Mouse (Mus musculus) heart, embryonic 11.5 days (tissue): Measurements from ENCODE around the gene Mtmr12. TPM values are rescaled to one million over a fixed set of nuclear protein-coding genes. Genes with fewer than 3 reads are reported as not detected.
A peak's percentile ranks its signal among the peaks of the same experiment; 100 is the strongest.

Source experiments
- ATAC-seq: fragments of 200-750 bp; cut with Nextera tagmentation; replicated peaks from 2 replicates; pipeline ENCODE4 v1.8.0; 2017; ENCODE audit warnings: moderate library complexity; ENCODE audit not compliant: insufficient number of reproducible peaks, low FRiP score, low TSS enrichment
- H3K27ac ChIP-seq: fragments of 300-500 bp; sonication (generic); 2 replicates; pipeline ENCODE4 v1.5.1; 2014; ENCODE audit warnings: mild to moderate bottlenecking, low read depth, low read length
- H3K27me3 ChIP-seq: fragments of 300-500 bp; sonication (generic); 2 replicates; pipeline ENCODE4 v1.6.1; 2014; ENCODE audit warnings: mild to moderate bottlenecking, low read length, mixed read lengths; ENCODE audit not compliant: control insufficient read depth, insufficient read depth
- H3K36me3 ChIP-seq: fragments of 300-500 bp; sonication (generic); 2 replicates; pipeline ENCODE4 v1.6.1; 2014; ENCODE audit warnings: mild to moderate bottlenecking, low read length, moderate library complexity, mixed read lengths; ENCODE audit not compliant: control insufficient read depth, insufficient read depth
- H3K4me1 ChIP-seq: fragments of 300-500 bp; sonication (generic); 2 replicates; pipeline ENCODE4 v1.6.1; 2014; ENCODE audit warnings: low read length; ENCODE audit not compliant: control insufficient read depth, insufficient read depth
- H3K4me2 ChIP-seq: fragments of 300-500 bp; sonication (generic); 2 replicates; pipeline ENCODE4 v1.6.1; 2014; ENCODE audit warnings: mild to moderate bottlenecking, moderate library complexity
- H3K4me3 ChIP-seq: fragments of 300-500 bp; sonication (generic); 2 replicates; pipeline ENCODE4 v1.5.1; 2014; ENCODE audit warnings: low read depth, low read length
- H3K9ac ChIP-seq: fragments of 300-500 bp; sonication (generic); 2 replicates; pipeline ENCODE4 v1.6.1; 2014; ENCODE audit warnings: mild to moderate bottlenecking, low read depth, low read length, moderate library complexity
- H3K9me3 ChIP-seq: fragments of 300-500 bp; sonication (generic); replicated peaks from 2 replicates; pipeline ENCODE4 v1.6.1; 2016; ENCODE audit warnings: low read length; ENCODE audit not compliant: control insufficient read depth
- WGBS: fragments of 180-500 bp; shearing (Covaris S2); extraction: QIAGEN DNeasy Blood & Tissue Kit; methylation state at CpG from one replicate; pipeline ENCODE4 v1.1.7; 2014; ENCODE audit not compliant: insufficient replicate concordance; 5-methylcytosine and 5-hydroxymethylcytosine counted together
- polyA plus RNA-seq: library from polyadenylated mRNA; unstranded; fragments of >200 nt; fragmentation: Nextera tagmentation; extraction: Ambion mirVana; gene quantifications from 2 replicates; pipeline ENCODE4 v1.2.1, GENCODE M21; 2014

Gene Mtmr12
- polyA plus RNA-seq, 1 experiment from 2014 or later, result 15.5 TPM

DNA sequence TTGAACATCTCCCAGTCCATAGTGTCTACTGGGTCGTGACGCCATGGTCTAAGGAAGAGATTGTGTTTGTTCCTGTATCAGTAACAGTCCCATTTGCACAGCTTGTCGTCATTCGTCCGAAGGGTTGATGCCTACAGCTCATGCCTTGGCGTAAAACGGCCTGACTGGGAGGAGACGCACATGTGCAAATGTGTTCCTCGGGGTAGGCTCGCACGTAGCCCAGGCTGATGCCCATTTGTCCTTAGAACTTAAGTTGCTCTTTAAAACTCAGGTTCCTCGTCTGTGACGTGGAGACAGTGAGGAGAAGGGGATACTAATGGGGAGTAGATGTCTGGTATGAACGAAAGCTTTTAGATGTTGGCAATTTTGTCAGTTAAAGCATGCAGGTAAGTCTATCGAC is 22.1 kb downstream of the Mtmr12 start:
- Histone ChIP-seq H3K27me3 (no peaks in the 10 kb centered on the region), H3K27ac (no peak overlapping the region), H3K36me3 (no peaks in the 10 kb centered on the region), H3K4me2 (no peak overlapping the region), H3K4me1 (peaks cover 47% of the 10 kb centered on the region), H3K9ac (no peak overlapping the region), H3K4me3 (no peak overlapping the region), H3K9me3 (no peaks in the 10 kb centered on the region)
- 91% methylated on average over 15 of the region's 15 CpGs for WGBS
- no peak for ATAC-seq

GRCm38 (mm10) chr15:12227355-12227754 is 22.5 kb downstream of the Mtmr12 start:
- H3K4me3 ChIP-seq, result no peak overlapping the region
- no peaks in the 10 kb centered on the region for H3K36me3 ChIP-seq
- no peak overlapping the region for H3K4me2 ChIP-seq
- 0 out of 2 replicates have a peak overlapping the region, but pooled peaks have one; percentile 10 for H3K27ac ChIP-seq
- H3K9ac ChIP-seq, result no peak overlapping the region
- H3K9me3 ChIP-seq, result no peaks in the 10 kb centered on the region
- no peaks in the 10 kb centered on the region for H3K27me3 ChIP-seq
- WGBS, result 64% methylated on average over 4 of the region's 4 CpGs
- ATAC-seq, result no peak
- H3K4me1 ChIP-seq, result peaks cover 46% of the 10 kb centered on the region

DNA sequence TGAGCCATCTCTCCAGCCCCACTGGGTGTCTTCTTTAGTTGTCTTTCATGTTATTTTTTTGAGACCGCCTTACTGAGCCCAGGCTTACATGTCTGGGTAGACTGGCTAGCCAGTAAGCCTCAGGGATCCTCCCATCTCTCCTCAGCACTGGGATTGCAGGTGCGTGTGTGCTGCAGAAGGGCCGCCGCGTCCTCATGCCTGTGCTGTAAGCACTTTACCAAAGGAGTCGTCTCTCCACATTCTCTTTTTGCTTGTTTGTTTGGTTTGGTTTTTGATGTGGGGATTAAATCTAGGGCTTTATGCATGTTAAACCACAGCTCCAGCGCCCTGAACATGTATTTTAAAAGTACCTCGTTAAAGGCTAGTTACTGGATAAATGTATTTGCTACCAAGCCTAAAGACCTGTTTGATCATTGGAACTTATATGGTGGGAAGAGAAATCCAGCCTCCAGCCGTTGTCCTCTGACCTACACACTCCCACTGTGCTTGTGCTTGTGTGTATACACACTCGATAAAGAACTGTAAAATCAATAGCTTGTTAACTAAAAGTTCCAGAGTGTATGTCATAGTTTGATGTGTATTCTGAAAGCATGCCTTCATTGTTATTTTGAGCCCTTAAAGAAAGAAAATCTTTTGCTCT is 24.9 kb downstream of the Mtmr12 start:
- no peak overlapping the region for H3K4me3 ChIP-seq
- ATAC-seq, result no peak
- 0 out of 2 replicates have a peak, but pooled peaks cover 4% of the 10 kb centered on the region for H3K36me3 ChIP-seq
- 73% methylated on average over 10 of the region's 10 CpGs for WGBS
- H3K9ac ChIP-seq, result no peak overlapping the region
- peaks cover 40% of the 10 kb centered on the region for H3K4me1 ChIP-seq
- peak overlapping the region; percentile 10 for H3K27ac ChIP-seq
- no peaks in the 10 kb centered on the region for H3K9me3 ChIP-seq
- no peak overlapping the region for H3K4me2 ChIP-seq
- no peaks in the 10 kb centered on the region for H3K27me3 ChIP-seq

- WGBS, result 50% methylated on average over 12 of the region's 12 CpGs
- H3K27me3 ChIP-seq, result no peaks in the 10 kb centered on the region
- no peak overlapping the region for H3K4me3 ChIP-seq
- no peak overlapping the region; the same call in 1 of the 2 replicates for H3K4me2 ChIP-seq
- H3K4me1 ChIP-seq, result peaks cover 35% of the 10 kb centered on the region
- no peak overlapping the region for H3K9ac ChIP-seq
- peak overlapping the region; percentile 62 for H3K27ac ChIP-seq
- ATAC-seq, result peak; percentile 73
- H3K9me3 ChIP-seq, result no peaks in the 10 kb centered on the region
- H3K36me3 ChIP-seq, result 0 out of 2 replicates have a peak, but pooled peaks cover 4% of the 10 kb centered on the region
These were observed 25.6 kb downstream of the Mtmr12 start for GRCm38 (mm10) chr15:12230243-12230935.

DNA sequence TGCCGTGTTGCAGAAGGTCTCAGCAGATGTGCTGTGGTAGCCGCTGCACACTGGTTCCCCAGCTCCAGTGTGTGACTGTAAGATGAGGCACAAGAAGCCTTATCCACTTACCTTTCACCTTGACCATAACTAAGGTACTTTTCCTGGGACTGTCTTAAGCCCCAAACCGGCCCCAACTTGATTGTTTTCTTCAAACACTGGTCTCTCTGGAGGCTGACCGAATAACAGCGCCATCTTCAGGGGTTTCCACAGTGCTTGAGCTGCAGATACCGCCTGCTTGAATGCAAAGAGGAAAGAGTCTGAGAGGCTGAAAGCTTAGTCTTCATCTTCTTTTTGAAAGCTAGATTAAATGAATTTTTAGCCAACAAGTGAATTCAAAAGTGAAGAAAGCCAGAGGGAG is 26.6 kb downstream of the Mtmr12 start:
- 80% methylated on average over 6 of the region's 6 CpGs for WGBS
- H3K9ac ChIP-seq, result no peak overlapping the region
- peaks cover 35% of the 10 kb centered on the region for H3K4me1 ChIP-seq
- no peaks in the 10 kb centered on the region for H3K9me3 ChIP-seq
- H3K27me3 ChIP-seq, result no peaks in the 10 kb centered on the region
- ATAC-seq, result no peak
- H3K27ac ChIP-seq, result no peak overlapping the region
- peaks cover 8% of the 10 kb centered on the region; the same call in 1 of the 2 replicates for H3K36me3 ChIP-seq
- H3K4me2 ChIP-seq, result no peak overlapping the region
- no peak overlapping the region for H3K4me3 ChIP-seq

DNA sequence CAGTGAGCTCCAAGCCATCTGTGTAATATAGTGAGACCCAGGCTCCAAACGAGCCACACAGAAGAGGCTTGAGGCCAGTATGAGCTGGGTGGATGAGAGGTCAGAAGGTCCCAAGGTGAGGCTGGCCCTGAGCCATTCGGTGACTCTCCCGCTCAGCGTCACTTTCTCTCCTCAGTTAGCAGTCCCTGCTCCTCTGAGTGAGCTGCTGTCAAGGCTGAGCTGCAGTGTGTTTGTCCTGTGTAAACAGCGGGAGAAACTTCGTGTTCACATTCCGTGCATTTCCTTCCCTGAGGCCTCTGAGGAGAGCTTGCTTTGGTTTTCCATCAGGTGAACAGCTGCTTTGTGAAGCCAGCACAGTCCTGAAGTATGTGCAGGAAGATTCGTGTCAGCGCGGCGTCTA is 27.6 kb downstream of the Mtmr12 start:
- Histone ChIP-seq H3K4me3 (no peak overlapping the region), H3K4me2 (no peak overlapping the region), H3K9ac (no peak overlapping the region), H3K27ac (no peak overlapping the region), H3K9me3 (no peaks in the 10 kb centered on the region), H3K36me3 (peaks cover 8% of the 10 kb centered on the region; the same call in 1 of the 2 replicates), H3K4me1 (peaks cover 31% of the 10 kb centered on the region), H3K27me3 (no peaks in the 10 kb centered on the region)
- WGBS, result 59% methylated on average over 11 of the region's 11 CpGs
- no peak for ATAC-seq

DNA sequence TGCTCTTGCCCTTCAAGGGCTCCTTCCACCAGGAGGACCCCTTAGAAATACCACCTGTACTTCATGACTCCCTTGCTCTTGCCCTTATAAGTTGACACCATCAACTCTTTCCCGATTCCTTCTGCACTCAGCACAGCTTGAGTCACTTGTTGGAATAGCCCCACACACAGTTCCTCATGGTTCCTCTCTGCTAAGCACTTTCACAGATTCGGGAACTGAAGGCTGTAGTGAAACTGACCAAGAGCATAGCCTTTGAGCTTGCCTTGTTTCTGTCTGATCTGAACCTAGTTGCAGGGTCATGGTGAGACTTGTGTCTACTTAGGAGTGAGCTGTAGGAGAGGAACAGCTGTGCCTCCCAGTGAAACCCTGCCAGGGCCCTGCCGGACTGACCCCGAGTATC is 28.2 kb downstream of the Mtmr12 start:
- H3K27ac ChIP-seq, result no peak overlapping the region
- no peaks in the 10 kb centered on the region for H3K9me3 ChIP-seq
- H3K4me1 ChIP-seq, result peaks cover 29% of the 10 kb centered on the region
- no peak overlapping the region for H3K9ac ChIP-seq
- no peak for ATAC-seq
- no peak overlapping the region for H3K4me2 ChIP-seq
- peaks cover 11% of the 10 kb centered on the region; the same call in 1 of the 2 replicates for H3K36me3 ChIP-seq
- 87% methylated on average over 4 of the region's 4 CpGs for WGBS
- no peak overlapping the region for H3K4me3 ChIP-seq
- H3K27me3 ChIP-seq, result no peaks in the 10 kb centered on the region

DNA sequence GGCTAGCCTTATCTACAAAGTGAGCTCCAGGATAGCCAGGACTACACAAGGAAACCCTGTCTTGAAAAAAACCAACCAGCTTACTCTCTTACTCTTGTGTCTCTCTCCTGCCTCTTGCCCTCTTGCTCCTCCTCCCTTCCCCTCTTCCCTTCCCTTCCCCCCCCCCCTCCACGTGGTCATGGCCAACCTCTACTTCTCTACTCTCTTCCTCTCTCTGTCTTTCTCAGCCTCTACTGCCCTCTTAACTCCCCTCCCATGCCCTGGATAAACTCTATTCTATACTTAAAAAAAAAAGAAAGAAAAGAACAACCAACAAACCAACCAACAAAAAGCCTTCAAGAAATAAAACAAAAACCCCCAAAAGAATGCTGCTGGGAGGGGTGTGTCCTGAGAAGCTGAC is 30.7 kb downstream of the Mtmr12 start:
- H3K27ac ChIP-seq, result no peak overlapping the region
- peaks cover 13% of the 10 kb centered on the region for H3K4me1 ChIP-seq
- no peak overlapping the region for H3K4me2 ChIP-seq
- no peak overlapping the region for H3K4me3 ChIP-seq
- WGBS, result 43% methylated on average over 1 of the region's 1 CpGs
- no peak overlapping the region for H3K9ac ChIP-seq
- peaks cover 16% of the 10 kb centered on the region; the same call in 1 of the 2 replicates for H3K36me3 ChIP-seq
- ATAC-seq, result no peak
- H3K9me3 ChIP-seq, result no peaks in the 10 kb centered on the region
- no peaks in the 10 kb centered on the region for H3K27me3 ChIP-seq
